Mouse (Mus musculus) ovary, postnatal 36 days (tissue): ENCODE results near the gene Fat4.

Experiments used
- DNase-seq: peaks from one replicate; pipeline ENCODE4 v3.0.0; 2022; ENCODE audit warnings: low spot score, mixed read lengths

The Fat4 gene

DNA sequence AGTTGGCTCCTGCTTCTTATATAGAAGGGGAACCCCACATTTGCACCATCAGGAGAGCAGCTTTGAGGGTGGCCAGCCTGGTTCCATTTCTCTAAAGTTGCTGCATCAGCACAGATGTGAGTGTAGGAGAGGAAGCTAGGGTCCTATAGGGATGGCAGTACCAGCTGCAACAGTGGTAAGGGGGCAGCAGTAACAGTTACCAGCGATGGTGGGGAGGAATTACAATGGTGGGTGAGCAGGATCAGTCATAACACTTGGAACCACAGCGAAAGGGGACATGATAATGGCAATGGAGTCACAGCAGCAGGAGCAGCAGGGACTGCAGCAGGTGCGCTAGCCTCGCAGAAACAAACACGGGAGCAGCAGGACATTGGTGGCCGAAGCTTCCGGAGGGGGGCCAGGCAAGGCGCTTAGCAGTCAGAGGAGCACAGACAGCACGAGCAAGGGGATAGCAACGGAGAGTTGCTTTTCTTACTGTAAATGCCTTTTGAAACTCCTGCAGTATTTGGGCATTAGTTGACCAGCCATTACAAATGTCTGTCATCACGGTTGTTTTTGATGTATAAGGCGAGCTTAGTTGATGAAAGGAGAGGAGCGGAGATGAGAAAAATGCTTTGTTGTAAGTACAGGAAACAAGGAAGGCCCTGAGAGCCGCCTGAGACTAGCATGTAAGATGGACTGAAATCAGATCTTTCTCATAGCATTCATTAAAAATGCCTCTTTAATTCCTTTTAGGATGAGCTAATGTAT, 21.1 kb downstream of the Fat4 start:
- no peak for DNase-seq

- DNase-seq: no peak
Measured at GRCm38 (mm10) chr3:38908426-38909111, 21.8 kb downstream of the Fat4 start.

GRCm38 (mm10) chr3:38912768-38913487, 26.2 kb downstream of the Fat4 start:
- DNase-seq: no peak

- no peak for DNase-seq
Measured at GRCm38 (mm10) chr3:38913488-38914105, 26.9 kb downstream of the Fat4 start.

- no peak for DNase-seq
Measured at GRCm38 (mm10) chr3:38918926-38919325, 32.2 kb downstream of the Fat4 start.

DNA sequence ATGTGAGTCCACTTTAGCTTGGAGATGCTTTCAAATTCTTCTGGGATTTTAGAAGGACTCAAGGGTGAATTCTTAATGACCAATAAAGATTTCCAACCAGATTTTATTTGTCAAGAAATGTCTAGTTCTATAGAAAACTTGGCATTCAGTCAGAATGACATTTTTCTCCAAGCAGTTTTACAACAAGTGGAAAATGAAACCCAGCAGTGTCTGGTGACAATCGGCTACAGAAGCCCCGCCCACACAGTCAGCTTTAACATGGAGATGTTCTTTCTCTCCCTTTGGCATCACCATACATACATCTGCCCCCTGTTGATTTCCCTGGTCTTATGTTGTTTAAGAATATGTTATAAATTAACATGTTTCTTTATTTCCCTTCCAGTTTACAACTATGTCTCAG, 34.3 kb downstream of the Fat4 start:
- no peak for DNase-seq

GRCm38 (mm10) chr3:38923251-38923686, 36.5 kb downstream of the Fat4 start:
- DNase-seq: no peak

DNA sequence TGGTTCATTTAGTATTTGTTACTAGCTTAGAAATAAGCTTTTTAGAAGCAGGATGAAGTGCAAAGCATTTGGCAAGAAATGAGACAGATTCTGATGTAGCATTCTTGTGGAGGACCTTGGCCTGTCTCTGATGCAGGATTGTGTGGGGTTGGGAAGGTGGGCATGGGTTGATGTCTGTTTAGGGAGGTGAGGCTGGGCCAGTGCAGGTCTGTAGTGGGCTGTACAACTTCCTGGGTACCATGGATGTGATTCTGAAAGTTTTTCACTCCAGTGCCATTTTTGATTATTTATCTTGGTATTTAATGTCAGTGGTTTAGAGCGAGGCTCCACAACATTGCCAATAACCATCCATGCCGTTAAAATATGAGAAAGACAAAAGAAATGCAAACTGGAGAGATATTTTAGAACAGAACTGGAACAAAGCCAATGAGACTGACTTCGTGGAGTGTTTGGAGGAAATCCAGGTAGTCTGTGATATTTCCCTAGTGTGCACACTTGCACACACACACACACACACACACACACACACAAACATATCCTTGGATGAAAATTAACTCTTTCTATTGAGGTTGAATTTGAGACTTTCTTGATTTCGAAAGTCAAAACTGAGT, 41.4 kb downstream of the Fat4 start:
- no peak for DNase-seq

- no peak for DNase-seq
Measured at GRCm38 (mm10) chr3:38928751-38929150, 42.0 kb downstream of the Fat4 start.

DNA sequence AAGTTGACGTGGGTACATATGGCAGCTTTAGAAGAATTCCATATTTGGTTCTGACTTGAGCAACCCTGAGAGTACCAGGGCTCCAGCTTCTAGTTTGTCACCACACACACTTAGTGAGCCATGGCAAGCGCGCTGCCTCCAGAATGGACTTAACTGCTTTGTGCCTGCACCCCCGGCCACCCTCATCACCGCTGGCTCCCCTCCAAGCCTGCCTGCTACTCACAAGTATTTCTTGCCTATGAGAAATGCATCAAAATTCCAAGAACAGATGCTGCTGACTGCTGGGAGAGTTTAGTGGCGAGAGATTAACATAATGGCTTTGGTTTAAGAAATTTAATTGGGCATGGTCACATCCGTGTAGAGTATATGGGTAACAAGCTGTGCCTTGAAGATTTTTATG, 48.0 kb downstream of the Fat4 start:
- no peak for DNase-seq

GRCm38 (mm10) chr3:38936485-38936884, 49.7 kb downstream of the Fat4 start:
- no peak for DNase-seq

- DNase-seq: no peak
Measured at GRCm38 (mm10) chr3:38937159-38937558, 50.4 kb downstream of the Fat4 start.

GRCm38 (mm10) chr3:38938136-38938535, 51.4 kb downstream of the Fat4 start:
- DNase-seq: no peak

DNA sequence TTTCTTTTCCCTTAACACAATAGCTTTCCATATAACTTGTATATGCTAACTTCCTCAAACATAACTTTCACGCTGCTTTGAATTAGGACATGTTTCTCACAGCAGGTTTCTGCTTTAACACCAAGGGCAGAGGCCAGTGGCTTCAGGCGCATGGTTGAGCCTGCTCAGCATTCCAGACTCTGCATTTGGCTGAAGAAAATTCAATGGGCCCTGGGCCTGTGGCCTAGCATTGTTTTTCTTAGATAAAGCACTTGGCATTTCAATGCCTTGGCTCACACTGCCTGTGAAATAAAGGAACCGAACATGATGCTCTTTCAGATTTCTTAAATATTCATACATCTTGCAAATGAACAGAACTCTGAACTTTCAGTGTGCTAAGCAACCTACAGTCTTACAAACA, 52.8 kb downstream of the Fat4 start:
- peak; percentile 15 for DNase-seq

DNA sequence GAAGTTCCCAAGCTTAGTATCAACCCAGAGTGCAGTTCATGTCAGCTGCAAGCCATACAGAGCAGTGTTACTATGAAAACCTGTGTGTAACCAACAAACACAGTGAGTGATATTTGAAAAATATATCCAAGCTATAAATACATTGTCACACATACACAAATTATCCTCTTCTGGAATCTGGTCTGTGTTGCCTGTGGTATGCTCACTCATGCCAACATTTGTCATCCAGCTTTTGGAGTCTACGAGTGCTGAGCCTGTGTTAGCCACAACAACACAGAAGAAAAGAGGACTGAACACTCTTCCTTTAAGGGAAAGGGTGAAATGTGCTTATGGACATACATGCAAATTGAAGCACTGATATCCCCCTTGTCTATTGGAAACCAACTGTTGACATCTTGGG, 53.6 kb downstream of the Fat4 start:
- no peak for DNase-seq

- DNase-seq: no peak
Measured at GRCm38 (mm10) chr3:38945157-38945556, 58.4 kb downstream of the Fat4 start.

DNA sequence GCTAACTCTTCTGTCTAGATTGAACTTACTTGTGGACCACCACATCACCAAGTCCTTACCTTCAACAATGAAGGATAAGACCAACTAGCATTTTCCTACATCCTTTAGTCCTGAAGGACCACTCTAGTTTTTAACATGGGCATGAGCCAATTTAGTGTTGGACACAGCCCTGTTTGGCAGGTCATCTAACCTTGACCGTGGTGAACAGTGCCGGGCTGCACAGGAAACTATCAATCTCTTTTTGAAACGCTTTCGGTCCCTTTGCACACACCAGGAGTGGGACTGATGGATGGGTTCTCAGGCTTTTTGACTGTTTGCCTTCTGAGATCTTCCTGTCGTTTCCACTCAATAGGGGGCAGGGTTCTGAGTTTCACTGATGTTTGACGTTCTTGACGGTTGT, 61.0 kb downstream of the Fat4 start:
- no peak for DNase-seq

DNA sequence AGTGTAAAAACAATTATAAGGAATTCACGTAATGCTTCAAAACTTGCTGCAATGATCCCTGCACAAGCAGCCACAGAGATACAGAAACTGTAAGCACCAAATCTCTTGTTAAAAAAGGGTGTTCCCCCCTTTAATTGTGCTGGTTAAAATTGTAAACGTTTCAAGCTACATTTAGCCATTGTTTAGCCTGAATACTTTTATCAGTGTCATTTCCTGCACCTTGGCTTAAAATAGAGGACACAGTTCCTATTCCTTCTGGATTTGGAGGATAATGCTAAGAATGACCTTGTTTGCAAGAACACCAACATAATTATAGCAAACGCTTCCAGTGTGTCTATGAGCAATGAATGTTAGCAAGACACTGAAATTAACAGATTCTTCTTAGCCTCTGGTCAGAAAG, 65.9 kb downstream of the Fat4 start:
- DNase-seq: no peak

DNA sequence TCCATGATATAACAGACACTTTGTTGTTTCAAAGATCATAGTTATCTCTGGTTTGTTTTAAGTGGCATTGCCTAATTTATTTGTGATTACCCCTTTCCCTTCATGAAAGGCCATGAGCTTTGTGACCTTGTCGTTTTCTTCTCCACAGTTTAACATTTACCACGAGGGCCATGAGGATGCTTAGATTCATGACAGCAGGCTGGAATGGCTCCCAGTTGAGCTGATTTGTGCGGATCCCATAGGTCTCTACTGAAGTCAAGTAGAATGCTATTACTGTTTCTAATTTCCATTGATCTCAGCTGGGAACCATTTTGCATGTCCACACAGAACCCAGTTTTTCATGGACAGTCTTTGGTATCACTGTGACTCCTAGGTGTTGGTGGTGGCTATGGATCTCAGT, 67.5 kb downstream of the Fat4 start:
- DNase-seq: no peak

DNA sequence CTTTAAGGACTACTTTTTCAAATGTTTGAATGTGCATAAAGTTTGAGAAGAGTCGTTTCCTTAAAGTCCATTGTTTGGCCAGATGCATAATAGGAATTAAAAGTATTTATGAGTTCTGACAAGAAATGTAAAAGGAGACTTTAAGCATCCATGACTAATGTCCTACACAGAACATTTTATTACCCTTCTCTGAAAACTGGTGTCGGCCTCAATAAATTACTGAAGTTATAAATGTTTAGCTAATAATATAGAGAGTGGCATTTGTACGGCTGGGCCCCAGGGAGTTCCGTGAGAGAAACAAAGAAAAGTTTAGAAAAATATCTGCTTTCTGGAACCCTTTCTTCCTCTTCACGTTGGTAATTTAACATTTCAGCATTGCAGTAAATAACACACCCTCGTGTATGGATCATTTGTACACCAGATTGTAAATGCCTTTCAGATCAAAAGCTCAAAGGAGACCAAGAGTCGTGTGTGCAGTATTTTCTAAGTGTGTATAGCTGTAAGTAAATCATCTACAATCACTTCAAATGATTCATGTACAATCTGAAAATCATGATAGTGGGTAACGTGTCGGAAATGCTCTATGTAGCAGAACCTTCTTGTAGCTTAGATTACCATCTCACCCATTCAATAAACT, 69.4 kb downstream of the Fat4 start:
- DNase-seq: no peak

GRCm38 (mm10) chr3:38957186-38957585, 70.4 kb downstream of the Fat4 start:
- DNase-seq: no peak

DNA sequence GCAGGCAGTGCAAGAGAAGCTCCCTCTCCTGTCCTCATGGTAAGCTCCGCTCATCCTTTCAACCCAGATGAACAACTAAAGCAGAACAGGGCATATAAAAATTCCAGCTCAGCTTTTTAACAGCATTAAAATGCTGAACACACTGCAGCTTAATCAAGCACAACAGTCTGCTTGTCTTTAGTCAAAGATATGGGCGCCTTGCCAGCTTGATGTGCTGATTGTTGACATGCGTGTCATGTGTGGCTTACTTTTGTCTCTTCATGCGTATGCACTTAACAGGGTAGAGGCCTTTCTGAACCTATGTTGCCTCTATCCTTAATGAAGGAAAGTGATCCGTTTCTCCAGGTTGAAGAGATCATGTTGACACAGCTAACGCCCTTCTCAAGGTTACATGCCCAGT, 75.6 kb downstream of the Fat4 start:
- no peak for DNase-seq
